Mouse (Mus musculus) telencephalon, adult 2 months (tissue): Measurements from ENCODE around the gene Ubxn10.

ENCODE experiments used
- DNase-seq: peaks from one replicate; pipeline ENCODE4 v3.0.0-alpha.2; 2011; ENCODE audit warnings: low read depth, low spot score

Gene Ubxn10

GRCm38 (mm10) chr4:138702031-138702430 lies 34.9 kb downstream of the Ubxn10 start:
- DNase-seq: no peak

GRCm38 (mm10) chr4:138701111-138701510 lies 35.9 kb downstream of the Ubxn10 start:
- DNase-seq: no peak

GRCm38 (mm10) chr4:138700184-138700982 lies 36.6 kb downstream of the Ubxn10 start:
- no peak for DNase-seq

GRCm38 (mm10) chr4:138698296-138698695 lies 38.7 kb downstream of the Ubxn10 start:
- no peak for DNase-seq

- DNase-seq: no peak
These were observed 39.7 kb downstream of the Ubxn10 start for GRCm38 (mm10) chr4:138697166-138697860.

- no peak for DNase-seq
These were observed 40.2 kb downstream of the Ubxn10 start for GRCm38 (mm10) chr4:138696720-138697119.

- no peak for DNase-seq
These were observed 43.8 kb downstream of the Ubxn10 start for GRCm38 (mm10) chr4:138693043-138693692.

- peak; percentile 89 for DNase-seq
These were observed 45.4 kb downstream of the Ubxn10 start for GRCm38 (mm10) chr4:138691443-138692181.

- no peak for DNase-seq
These were observed 46.4 kb downstream of the Ubxn10 start for GRCm38 (mm10) chr4:138690561-138690960.

GRCm38 (mm10) chr4:138689094-138689512 lies 47.9 kb downstream of the Ubxn10 start:
- no peak for DNase-seq

- peak; percentile 78 for DNase-seq
These were observed 51.2 kb downstream of the Ubxn10 start for GRCm38 (mm10) chr4:138685813-138686212.

- no peak for DNase-seq
These were observed 54.2 kb downstream of the Ubxn10 start for GRCm38 (mm10) chr4:138682760-138683159.

GRCm38 (mm10) chr4:138680124-138680523 lies 56.8 kb downstream of the Ubxn10 start:
- no peak for DNase-seq

- no peak for DNase-seq
These were observed 59.4 kb downstream of the Ubxn10 start for GRCm38 (mm10) chr4:138677579-138677978.

GRCm38 (mm10) chr4:138676480-138676879 lies 60.5 kb downstream of the Ubxn10 start:
- no peak for DNase-seq

GRCm38 (mm10) chr4:138672160-138672559 lies 64.8 kb downstream of the Ubxn10 start:
- no peak for DNase-seq

GRCm38 (mm10) chr4:138670093-138670889 lies 66.7 kb downstream of the Ubxn10 start:
- DNase-seq: no peak

- DNase-seq: no peak
These were observed 70.4 kb downstream of the Ubxn10 start for GRCm38 (mm10) chr4:138666521-138666920.

- peak; percentile 60 for DNase-seq
These were observed 76.9 kb downstream of the Ubxn10 start for GRCm38 (mm10) chr4:138659936-138660602.
